In the genomic region with DNA sequence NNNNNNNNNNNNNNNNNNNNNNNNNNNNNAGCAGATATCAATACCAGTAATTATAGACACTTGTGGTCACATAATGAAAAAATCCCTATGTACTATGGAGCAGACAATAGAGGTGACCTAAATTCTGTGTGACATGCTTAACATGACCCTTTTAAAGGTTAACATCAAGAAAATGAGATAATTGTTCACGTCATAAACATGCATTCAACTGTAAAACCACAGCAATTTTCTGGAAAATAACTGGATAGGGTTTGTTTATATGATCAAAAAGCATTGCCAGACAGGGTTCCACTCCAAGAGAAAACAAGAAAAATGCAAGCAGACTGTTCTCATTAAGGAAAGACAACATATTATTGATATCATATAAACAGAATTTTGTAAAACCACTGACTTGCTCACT, we compare ENCODE assay signal across 17 mouse cellular contexts. TPM values are rescaled to one million over a fixed set of nuclear protein-coding genes. Genes with fewer than 3 reads are reported as not detected.
"Had no signal": no experiment of that assay in that cellular context is flagged by ENCODE, and none has a peak within 500 bp of the region (broad histone marks: within the 10 kb centered on the region; RNA-seq: fewer than 3 reads in every experiment).

No protein-coding gene starts in this region.

- H3K9ac ChIP-seq: lung, embryonic 14.5 days; midbrain, embryonic 13.5 days; midbrain, embryonic 15.5 days; neural tube, embryonic 12.5 days; stomach, embryonic 15.5 days had no signal

- H3K4me2 ChIP-seq: lung, embryonic 14.5 days; midbrain, embryonic 11.5 days; midbrain, embryonic 13.5 days; midbrain, embryonic 15.5 days; neural tube, embryonic 12.5 days; stomach, embryonic 15.5 days had no signal

- ATAC-seq: midbrain, embryonic 13.5 days; midbrain, embryonic 15.5 days had no signal

- H3K27me3 ChIP-seq: midbrain, embryonic 13.5 days; midbrain, embryonic 15.5 days; neural tube, embryonic 12.5 days; stomach, embryonic 15.5 days had no signal

- H3K36me3 ChIP-seq: midbrain, embryonic 13.5 days; midbrain, embryonic 15.5 days; neural tube, embryonic 12.5 days; stomach, embryonic 15.5 days had no signal

- H3K27ac ChIP-seq: midbrain, embryonic 13.5 days; midbrain, embryonic 15.5 days; neural tube, embryonic 12.5 days; stomach, embryonic 15.5 days; stomach, postnatal 0 days had no signal

- H3K9me3 ChIP-seq: megakaryocyte, embryonic 14.5 days; midbrain, embryonic 15.5 days; neural tube, embryonic 12.5 days; stomach, embryonic 15.5 days had no signal

- H3K4me1 ChIP-seq: midbrain, embryonic 13.5 days; midbrain, embryonic 15.5 days; neural tube, embryonic 12.5 days; stomach, embryonic 15.5 days had no signal

- DNase-seq: lung, adult 18-20 months; lung, embryonic 14.5 days; lung, postnatal 10 days; lung, postnatal 4 days; right cerebral cortex, postnatal 14 days; thymus, adult 2 months; thymus, postnatal 25 days; thymus, postnatal 4 days had no signal

- H3K4me3 ChIP-seq: megakaryocyte, embryonic 14.5 days; midbrain, embryonic 13.5 days; midbrain, embryonic 15.5 days; neural tube, embryonic 12.5 days; stomach, embryonic 15.5 days had no signal

RNA-seq across cellular contexts. Expression of a gene that starts 42.9 kb away (rescaled TPM):
- total RNA-seq: monocyte, adult 5-6 weeks; neutrophil, adult 5-6 weeks had no signal
